Mouse (Mus musculus): Measurements from ENCODE around the gene Ttll7.

Ttll7 gene

GRCm38 (mm10) chr3:146851966-146852891 is at the start of gene Ttll7:
TSS of gene Ttll7 (plus strand) at chr3:146852367.
- ChIA-PET CTCF (interaction anchor here (0.5 to 1.5 kb wide), 9 partner anchors 9 to 268 kb away, joined by 3 to 7 read pairs (median 3); no protein-coding TSS in a partner anchor), POLR2A (interaction anchor here (0.6 to 1.5 kb wide), 10 partner anchors 12 to 622 kb away, joined by 3 to 5 read pairs (median 4); partner anchors contain the start of genes Prkacb (in 2 of the 4), Gng5 (in 1 of the 4), Rpf1 (in 1 of the 4) and Spata1 (in 1 of the 4))

- ChIA-PET POLR2A (interaction anchor here in 3 of 4 experiments (0.6 to 1.9 kb wide), 12 partner anchors 9 to 303 kb away, joined by 3 to 6 read pairs (median 3); partner anchors contain the start of genes Ttll7 (in 2 of the 3) and Rpf1 (in 1 of the 3)), CTCF (no interaction called here)
These were observed 39.9 kb upstream of the Ttll7 start for GRCm38 (mm10) chr3:146812041-146812878.

GRCm38 (mm10) chr3:146812901-146813393 is 39.2 kb upstream of the Ttll7 start, which contains the start of gene Prkacb:
TSS of gene Prkacb (minus strand) at chr3:146812990.
- POLR2A ChIA-PET = interaction anchor here in 3 of 4 experiments (0.6 to 1.9 kb wide), 9 partner anchors 9 to 295 kb away, joined by 3 to 6 read pairs (median 4); partner anchors contain the start of genes Ttll7 (in 2 of the 3) and Rpf1 (in 1 of the 3)
- CTCF ChIA-PET = no interaction called here

GRCm38 (mm10) chr3:146813624-146814023 is 38.5 kb upstream of the Ttll7 start:
- POLR2A ChIA-PET = interaction anchor here in 3 of 4 experiments (0.6 to 1.9 kb wide), 7 partner anchors 10 to 785 kb away, joined by 3 to 6 read pairs (median 4); partner anchors contain the start of genes Rpf1 (in 1 of the 3) and Ttll7 (in 1 of the 3)

GRCm38 (mm10) chr3:146820718-146821117 is 31.4 kb upstream of the Ttll7 start:
- CTCF ChIA-PET = no interaction called here
- POLR2A ChIA-PET = interaction anchor here in 1 of 4 experiments (0.6 kb wide), 1 partner anchor 1166 kb away, joined by 4 read pairs; no protein-coding TSS in a partner anchor

More at GRCm38 (mm10) chr3:146813624-146814023, 38.5 kb upstream of the Ttll7 start:
- CTCF ChIA-PET = no interaction called here

GRCm38 (mm10) chr3:146842766-146843165 is 9.4 kb upstream of the Ttll7 start:
- CTCF ChIA-PET = interaction anchor here in 1 of 4 experiments (1.5 kb wide), 1 partner anchor 9 kb away, joined by 4 read pairs; the partner anchor contains the start of gene Ttll7
- POLR2A ChIA-PET = interaction anchor here in 1 of 4 experiments (0.5 kb wide), 1 partner anchor 52 kb away, joined by 3 read pairs; no protein-coding TSS in a partner anchor

- ChIA-PET CTCF (interaction anchor here in 1 of 4 experiments (1.5 kb wide), 1 partner anchor 8 kb away, joined by 4 read pairs; the partner anchor contains the start of gene Ttll7), POLR2A (interaction anchor here in 1 of 4 experiments (0.5 kb wide), 1 partner anchor 53 kb away, joined by 3 read pairs; no protein-coding TSS in a partner anchor)
These were observed 8.7 kb upstream of the Ttll7 start for GRCm38 (mm10) chr3:146843470-146843869.

GRCm38 (mm10) chr3:146846237-146846636 is 5.9 kb upstream of the Ttll7 start:
- ChIA-PET POLR2A (no interaction called here), CTCF (interaction anchor here in 1 of 4 experiments (1.1 kb wide), 1 partner anchor 519 kb away, joined by 3 read pairs; no protein-coding TSS in a partner anchor)

GRCm38 (mm10) chr3:146848112-146848511 is 4.1 kb upstream of the Ttll7 start:
- POLR2A ChIA-PET = no interaction called here
- CTCF ChIA-PET = no interaction called here

GRCm38 (mm10) chr3:146849360-146849759 is 2.8 kb upstream of the Ttll7 start:
- POLR2A ChIA-PET = no interaction called here

GRCm38 (mm10) chr3:146854473-146855087 is 2.4 kb downstream of the Ttll7 start:
- CTCF ChIA-PET = no interaction called here
- POLR2A ChIA-PET = no interaction called here

More at GRCm38 (mm10) chr3:146849360-146849759, 2.8 kb upstream of the Ttll7 start:
- CTCF ChIA-PET = interaction anchor here in 1 of 4 experiments (0.6 kb wide), 1 partner anchor 52 kb away, joined by 5 read pairs; no protein-coding TSS in a partner anchor

- POLR2A ChIA-PET = interaction anchor here in 1 of 4 experiments (0.7 kb wide), 1 partner anchor 150 kb away, joined by 3 read pairs; no protein-coding TSS in a partner anchor
- CTCF ChIA-PET = interaction anchor here in 1 of 4 experiments (0.6 kb wide), 1 partner anchor 893 kb away, joined by 3 read pairs; no protein-coding TSS in a partner anchor
These were observed 5.2 kb downstream of the Ttll7 start for GRCm38 (mm10) chr3:146857373-146857772.

GRCm38 (mm10) chr3:146860308-146860707 is 8.1 kb downstream of the Ttll7 start:
- CTCF ChIA-PET = no interaction called here
- POLR2A ChIA-PET = no interaction called here

GRCm38 (mm10) chr3:146866563-146866962 is 14.4 kb downstream of the Ttll7 start:
- POLR2A ChIA-PET = interaction anchor here in 1 of 4 experiments (0.7 kb wide), 1 partner anchor 405 kb away, joined by 3 read pairs; no protein-coding TSS in a partner anchor
- CTCF ChIA-PET = interaction anchor here (0.6 to 1.5 kb wide), 8 partner anchors 14 to 417 kb away, joined by 3 to 6 read pairs (median 4); partner anchors contain the start of genes Ttll7 (in 2 of the 4) and Ctbs (in 1 of the 4)

GRCm38 (mm10) chr3:146871954-146872353 is 19.8 kb downstream of the Ttll7 start:
- CTCF ChIA-PET = interaction anchor here in 1 of 4 experiments (1.2 kb wide), 1 partner anchor 74 kb away, joined by 3 read pairs; no protein-coding TSS in a partner anchor

GRCm38 (mm10) chr3:146875929-146876328 is 23.8 kb downstream of the Ttll7 start:
- POLR2A ChIA-PET = interaction anchor here in 1 of 4 experiments (0.7 kb wide), 1 partner anchor 13 kb away, joined by 3 read pairs; no protein-coding TSS in a partner anchor
- CTCF ChIA-PET = no interaction called here

More at GRCm38 (mm10) chr3:146871954-146872353, 19.8 kb downstream of the Ttll7 start:
- POLR2A ChIA-PET = no interaction called here

- CTCF ChIA-PET = no interaction called here
These were observed 41.8 kb downstream of the Ttll7 start for GRCm38 (mm10) chr3:146893931-146894330.

More at GRCm38 (mm10) chr3:146893931-146894330, 41.8 kb downstream of the Ttll7 start:
- POLR2A ChIA-PET = interaction anchor here in 2 of 4 experiments (0.6 kb wide), 2 partner anchors 16 to 1788 kb away, joined by 3 read pairs; no protein-coding TSS in a partner anchor
